Mouse (Mus musculus) heart, embryonic 16.5 days (tissue): Measurements from ENCODE around the gene Gatd1. TPM values are rescaled to one million over a fixed set of nuclear protein-coding genes. Genes with fewer than 3 reads are reported as not detected.

Experiments
- ATAC-seq: fragments of 200-750 bp; cut with Nextera tagmentation; replicated peaks from 2 replicates; pipeline ENCODE4 v1.8.0; 2017; ENCODE audit warnings: moderate number of reproducible peaks; ENCODE audit not compliant: insufficient read depth, low FRiP score; ENCODE audit errors: extremely low read depth
- H3K27ac ChIP-seq: fragments of 300-500 bp; sonication (generic); 2 replicates; pipeline ENCODE4 v1.5.1; 2014; ENCODE audit warnings: mild to moderate bottlenecking, low read length, control low read depth, moderate library complexity
- H3K27me3 ChIP-seq: fragments of 300-500 bp; sonication (generic); 2 replicates; pipeline ENCODE4 v1.6.1; 2014; ENCODE audit warnings: low read length, mixed read lengths; ENCODE audit not compliant: control insufficient read depth, insufficient read depth
- H3K36me3 ChIP-seq: fragments of 300-500 bp; sonication (generic); 2 replicates; pipeline ENCODE4 v1.6.1; 2014; ENCODE audit not compliant: control insufficient read depth, insufficient read depth
- H3K4me1 ChIP-seq: fragments of 300-500 bp; sonication (generic); 2 replicates; pipeline ENCODE4 v1.6.1; 2014; ENCODE audit warnings: low read length, mixed read lengths; ENCODE audit not compliant: control insufficient read depth, insufficient read depth
- H3K4me2 ChIP-seq: fragments of 300-500 bp; sonication (generic); 2 replicates; pipeline ENCODE4 v1.6.1; 2014; ENCODE audit warnings: low read depth, mild to moderate bottlenecking, control low read depth, low read length
- H3K4me3 ChIP-seq: fragments of 300-500 bp; sonication (generic); 2 replicates; pipeline ENCODE4 v1.5.1; 2014; ENCODE audit warnings: mild to moderate bottlenecking, control low read depth, low read length
- H3K9ac ChIP-seq: fragments of 300-500 bp; sonication (generic); 2 replicates; pipeline ENCODE4 v1.6.1; 2014; ENCODE audit warnings: low read length, control low read depth
- H3K9me3 ChIP-seq: fragments of 300-500 bp; sonication (generic); replicated peaks from 2 replicates; pipeline ENCODE4 v1.6.1; 2016; ENCODE audit warnings: low read length; ENCODE audit not compliant: control insufficient read depth
- WGBS: fragments of 180-500 bp; shearing (Covaris S2); extraction: QIAGEN DNeasy Blood & Tissue Kit; methylation state at CpG from one replicate; pipeline ENCODE4 v1.1.7; 2014; 5-methylcytosine and 5-hydroxymethylcytosine counted together
- polyA plus RNA-seq: library from polyadenylated mRNA; unstranded; fragments of >200 nt; fragmentation: Nextera tagmentation; extraction: Ambion mirVana; gene quantifications from 2 replicates; pipeline ENCODE4 v1.2.1, GENCODE M21; 2015

Gene Gatd1
- polyA plus RNA-seq, 1 experiment from 2014 or later = 28.0 TPM

GRCm38 (mm10) chr7:141390326-141391259 is 23.3 kb downstream of the Gatd1 start:
- WGBS = 52% methylated on average over 9 of the region's 9 CpGs
- H3K4me3 ChIP-seq = no peak overlapping the region

DNA sequence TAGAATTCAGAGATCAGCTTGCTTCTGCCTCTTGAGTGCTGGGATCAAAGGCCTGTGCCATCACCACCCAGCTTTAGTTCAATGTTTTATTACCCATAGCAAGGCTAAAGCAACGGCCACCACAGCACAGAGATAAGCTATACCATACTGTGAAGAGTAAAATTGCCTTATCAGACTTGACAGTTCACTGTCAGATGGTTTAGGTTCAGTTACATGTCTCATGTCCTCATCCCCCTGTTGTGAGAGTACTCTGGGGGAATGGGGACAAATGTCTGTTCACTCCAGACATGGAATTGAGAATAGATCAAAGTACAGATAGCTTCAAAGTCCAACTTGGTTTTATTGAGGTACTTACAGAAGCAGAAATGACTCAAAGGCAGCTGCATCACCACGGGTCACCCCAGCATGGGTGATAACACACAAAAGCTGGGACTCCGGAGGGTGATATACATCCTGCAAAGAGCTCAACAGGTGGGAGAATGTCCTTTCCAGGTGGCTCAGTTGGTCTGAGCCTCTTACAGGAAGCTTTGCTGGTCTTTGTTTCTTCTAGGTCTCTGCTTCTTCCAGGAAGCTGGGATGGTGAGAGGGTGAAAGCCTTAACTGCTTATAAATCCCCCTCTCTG is 25.3 kb downstream of the Gatd1 start:
- H3K4me3 ChIP-seq = no peak overlapping the region
- peaks cover 12% of the 10 kb centered on the region for H3K4me1 ChIP-seq
- 46% methylated on average over 3 of the region's 3 CpGs for WGBS
- no peaks in the 10 kb centered on the region for H3K36me3 ChIP-seq
- no peaks in the 10 kb centered on the region for H3K27me3 ChIP-seq
- H3K9ac ChIP-seq = no peak overlapping the region
- H3K4me2 ChIP-seq = no peak overlapping the region
- no peaks in the 10 kb centered on the region for H3K9me3 ChIP-seq
- no peak overlapping the region for H3K27ac ChIP-seq
- no peak for ATAC-seq

More at GRCm38 (mm10) chr7:141390326-141391259, 23.3 kb downstream of the Gatd1 start:
- Histone ChIP-seq H3K27ac (no peak overlapping the region), H3K27me3 (no peaks in the 10 kb centered on the region), H3K4me2 (no peak overlapping the region), H3K9me3 (no peaks in the 10 kb centered on the region), H3K9ac (no peak overlapping the region), H3K36me3 (no peaks in the 10 kb centered on the region), H3K4me1 (peaks cover 12% of the 10 kb centered on the region)
- no peak for ATAC-seq

DNA sequence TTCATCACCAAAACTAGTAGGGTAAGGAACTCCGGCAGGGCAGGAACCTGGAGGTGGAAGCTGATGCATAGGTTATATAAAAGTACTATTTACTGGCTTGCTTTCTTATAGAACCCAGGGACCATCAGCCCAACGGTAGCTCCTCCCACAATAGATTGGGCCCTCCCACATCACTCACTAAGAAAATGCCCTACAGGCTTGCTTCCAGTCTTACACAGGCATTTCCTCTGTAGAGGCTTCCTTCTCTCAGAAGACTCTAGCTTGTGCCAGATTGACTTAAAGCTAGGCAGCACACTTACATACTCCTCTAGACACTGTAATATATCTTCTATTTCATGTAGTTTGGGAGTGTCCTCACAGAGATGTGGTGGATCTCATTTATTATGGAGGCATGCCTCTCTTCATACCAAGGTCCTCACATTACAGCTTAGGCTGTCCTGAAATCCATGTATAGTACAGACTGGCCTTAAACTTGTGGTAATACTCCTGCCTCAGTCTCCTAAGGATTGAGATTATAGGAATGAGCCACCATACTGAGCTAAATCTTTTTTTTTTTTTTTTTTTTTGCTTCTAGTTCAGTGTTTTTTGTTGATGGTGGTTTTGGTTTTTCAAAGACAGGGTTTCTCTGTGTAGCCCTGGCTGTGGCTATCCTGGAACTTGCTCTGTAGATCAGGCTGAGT is 26.0 kb downstream of the Gatd1 start:
- Histone ChIP-seq H3K27ac (no peak overlapping the region), H3K4me3 (no peak overlapping the region), H3K4me1 (peaks cover 9% of the 10 kb centered on the region), H3K9ac (no peak overlapping the region), H3K4me2 (no peak overlapping the region), H3K27me3 (no peaks in the 10 kb centered on the region), H3K36me3 (no peaks in the 10 kb centered on the region), H3K9me3 (no peaks in the 10 kb centered on the region)
- 40% methylated on average over 2 of the region's 2 CpGs for WGBS
- no peak for ATAC-seq

DNA sequence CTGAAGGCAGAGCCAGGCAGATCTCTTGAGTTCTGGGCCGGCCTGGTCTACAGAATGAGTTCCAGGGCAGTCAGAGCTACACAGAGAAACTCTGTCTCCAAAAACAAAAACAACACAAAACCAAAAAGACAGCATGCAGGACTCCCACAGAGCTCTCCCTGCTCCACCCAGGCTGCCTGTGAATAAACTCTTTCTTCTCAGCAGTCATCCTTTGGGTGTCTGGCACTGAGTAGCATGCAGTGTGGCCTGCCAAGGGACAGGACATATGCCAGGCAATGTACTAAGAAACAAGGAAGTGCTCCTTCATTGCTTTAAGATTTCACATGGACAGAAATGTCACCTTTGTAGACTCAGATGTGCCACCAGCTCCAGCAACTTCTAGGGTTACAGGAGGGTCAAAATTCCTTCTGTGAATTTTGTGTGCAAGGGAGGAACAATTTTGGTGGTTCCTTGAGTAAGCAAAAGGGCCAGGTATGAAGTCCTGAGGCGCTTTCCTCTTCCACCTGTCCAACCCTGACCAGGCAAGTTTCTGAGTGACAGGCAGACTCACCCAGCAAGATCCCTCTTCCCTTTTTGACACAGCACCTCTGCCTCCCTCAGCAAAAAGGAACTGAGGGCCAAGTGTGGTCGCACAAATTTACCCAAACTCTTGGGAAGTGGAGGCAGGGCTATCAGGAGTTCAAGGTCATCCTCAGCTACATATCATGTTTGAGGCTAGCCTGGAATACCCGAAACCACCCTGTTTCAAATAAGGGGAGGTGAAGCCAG is 32.7 kb downstream of the Gatd1 start:
- no peak overlapping the region for H3K4me2 ChIP-seq
- H3K27me3 ChIP-seq = no peaks in the 10 kb centered on the region
- no peak for ATAC-seq
- H3K9me3 ChIP-seq = no peaks in the 10 kb centered on the region
- H3K36me3 ChIP-seq = no peaks in the 10 kb centered on the region
- H3K27ac ChIP-seq = no peak overlapping the region
- no peak overlapping the region for H3K4me3 ChIP-seq
- no peaks in the 10 kb centered on the region for H3K4me1 ChIP-seq
- no peak overlapping the region for H3K9ac ChIP-seq
- WGBS = 67% methylated on average over 4 of the region's 4 CpGs

GRCm38 (mm10) chr7:141379584-141379983 is 34.4 kb downstream of the Gatd1 start:
- Histone ChIP-seq H3K36me3 (no peaks in the 10 kb centered on the region), H3K27me3 (no peaks in the 10 kb centered on the region), H3K27ac (no peak overlapping the region), H3K9me3 (no peaks in the 10 kb centered on the region), H3K4me3 (no peak overlapping the region), H3K4me1 (no peaks in the 10 kb centered on the region), H3K9ac (no peak overlapping the region), H3K4me2 (no peak overlapping the region)
- 58% methylated on average over 4 of the region's 4 CpGs for WGBS
- ATAC-seq = no peak

DNA sequence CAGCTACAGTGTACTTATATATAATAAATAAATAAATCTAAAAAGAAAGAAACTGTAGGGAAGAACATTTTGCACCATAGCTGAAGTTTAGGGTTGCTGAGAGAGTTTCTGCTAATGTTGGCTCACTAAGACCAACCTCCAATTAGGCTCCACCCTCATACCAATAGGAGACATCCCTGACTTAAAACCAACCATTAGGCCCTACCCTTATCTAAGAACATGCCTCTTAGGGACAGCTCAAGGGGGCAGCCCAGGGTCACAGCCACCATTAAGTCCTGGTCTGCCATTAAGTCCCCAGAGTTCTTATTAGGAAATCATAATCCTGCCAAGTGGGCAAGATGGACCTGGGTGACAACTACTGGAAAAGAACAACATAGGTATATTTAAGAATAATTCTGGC is 39.5 kb downstream of the Gatd1 start:
- Histone ChIP-seq H3K27me3 (no peaks in the 10 kb centered on the region), H3K9ac (no peak overlapping the region), H3K4me1 (no peaks in the 10 kb centered on the region), H3K9me3 (no peaks in the 10 kb centered on the region), H3K27ac (no peak overlapping the region), H3K36me3 (no peaks in the 10 kb centered on the region), H3K4me2 (no peak overlapping the region), H3K4me3 (no peak overlapping the region)
- no peak for ATAC-seq

GRCm38 (mm10) chr7:141373611-141374010 is 40.3 kb downstream of the Gatd1 start:
- no peak for ATAC-seq
- H3K4me2 ChIP-seq = no peak overlapping the region
- no peak overlapping the region for H3K27ac ChIP-seq
- H3K4me3 ChIP-seq = no peak overlapping the region
- H3K4me1 ChIP-seq = no peaks in the 10 kb centered on the region
- no peaks in the 10 kb centered on the region for H3K9me3 ChIP-seq
- H3K9ac ChIP-seq = no peak overlapping the region
- no peaks in the 10 kb centered on the region for H3K27me3 ChIP-seq
- H3K36me3 ChIP-seq = no peaks in the 10 kb centered on the region
- WGBS = 74% methylated on average over 6 of the region's 6 CpGs

DNA sequence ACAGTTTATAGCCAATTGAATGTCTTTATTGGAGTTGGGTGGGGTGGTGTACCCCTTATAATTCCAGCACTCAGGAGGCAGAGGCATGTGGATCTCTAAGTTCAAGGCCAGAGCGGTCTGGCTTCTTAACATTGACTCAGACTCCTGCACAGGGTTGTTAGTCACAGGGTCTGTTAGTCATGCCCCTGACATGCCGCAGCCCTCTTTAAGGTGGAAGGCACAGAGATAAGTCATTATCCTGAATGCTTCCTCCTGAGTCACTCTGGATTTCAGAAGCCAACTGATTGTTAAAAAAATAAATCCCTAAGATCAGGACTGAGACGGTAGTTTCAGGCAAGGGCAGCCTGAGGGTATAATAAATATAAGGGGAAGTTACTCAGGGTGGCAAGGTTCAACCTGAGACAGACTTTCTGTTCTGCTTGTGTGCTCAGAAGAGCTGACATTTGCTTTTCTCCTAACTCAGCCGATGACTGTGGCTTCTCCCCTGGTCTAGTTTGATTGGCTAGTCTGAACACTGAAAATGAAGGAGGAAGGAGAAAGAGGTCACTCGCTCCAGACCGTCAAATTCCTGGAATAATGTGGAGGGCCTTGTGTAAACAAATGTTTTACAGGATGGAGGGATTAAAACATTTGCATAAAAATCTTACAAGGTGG is 41.9 kb downstream of the Gatd1 start:
- no peak overlapping the region for H3K27ac ChIP-seq
- WGBS = 48% methylated on average over 6 of the region's 6 CpGs
- no peaks in the 10 kb centered on the region; the same call in 1 of the 2 replicates for H3K9me3 ChIP-seq
- no peak overlapping the region for H3K4me3 ChIP-seq
- no peaks in the 10 kb centered on the region for H3K27me3 ChIP-seq
- ATAC-seq = no peak
- H3K36me3 ChIP-seq = no peaks in the 10 kb centered on the region
- H3K9ac ChIP-seq = no peak overlapping the region
- H3K4me2 ChIP-seq = no peak overlapping the region
- H3K4me1 ChIP-seq = no peaks in the 10 kb centered on the region
